Mouse (Mus musculus) retina, adult 2 months (tissue): ENCODE data around the gene Gfod1.

Source experiments
- DNase-seq: peaks from one replicate; pipeline ENCODE4 v3.0.0-alpha.2; 2012; ENCODE audit warnings: low read depth, low spot score

The Gfod1 gene

GRCm38 (mm10) chr13:43159429-43159828 lies 144.5 kb downstream of the Gfod1 start:
- no peak for DNase-seq

- DNase-seq, result no peak
These were observed 145.7 kb downstream of the Gfod1 start for GRCm38 (mm10) chr13:43158281-43158680.

GRCm38 (mm10) chr13:43157370-43157769 lies 146.6 kb downstream of the Gfod1 start:
- DNase-seq, result no peak

GRCm38 (mm10) chr13:43152005-43152520 lies 151.9 kb downstream of the Gfod1 start:
- no peak for DNase-seq

GRCm38 (mm10) chr13:43149661-43150060 lies 154.3 kb downstream of the Gfod1 start:
- DNase-seq, result no peak

- DNase-seq, result no peak
These were observed 155.3 kb downstream of the Gfod1 start for GRCm38 (mm10) chr13:43148692-43149091.

GRCm38 (mm10) chr13:43146515-43147258 lies 157.3 kb downstream of the Gfod1 start:
- no peak for DNase-seq
